Mouse (Mus musculus): ENCODE measurements around the gene Plscr1. TPM values are rescaled to one million over a fixed set of nuclear protein-coding genes. Genes with fewer than 3 reads are reported as not detected.

Plscr1 gene
- polyA plus RNA-seq, 1 experiment from 2014 or later, result 83.5 TPM

GRCm38 (mm10) chr9:92282563-92283171 lies 33.1 kb downstream of the Plscr1 start:
- H3K4me1 ChIP-seq (ENCODE audit: control insufficient read depth, insufficient read depth, low read length), result no peaks in the 10 kb centered on the region
- ATAC-seq (ENCODE audit: low FRiP score, low TSS enrichment), result no peak
- no peak overlapping the region for H3K4me3 ChIP-seq (ENCODE audit: low read length)
- H3K4me2 ChIP-seq (replicated peaks; ENCODE audit: low read depth, low read length), result no peak overlapping the region
- H3K27me3 ChIP-seq (ENCODE audit: control insufficient read depth, insufficient read depth, low read length), result no peaks in the 10 kb centered on the region
- no peak overlapping the region for H3K27ac ChIP-seq (ENCODE audit: low read depth, low read length)
- 48% methylated on average over 7 of the region's 7 CpGs for WGBS
- H3K9ac ChIP-seq (ENCODE audit: low read depth, low read length), result no peak overlapping the region
- H3K9me3 ChIP-seq (ENCODE audit: control insufficient read depth, low read length), result no peaks in the 10 kb centered on the region
- H3K36me3 ChIP-seq (ENCODE audit: control insufficient read depth, insufficient read depth, low read length), result no peaks in the 10 kb centered on the region

GRCm38 (mm10) chr9:92289675-92290074 lies 40.1 kb downstream of the Plscr1 start:
- no peaks in the 10 kb centered on the region for H3K27me3 ChIP-seq (ENCODE audit: control insufficient read depth, insufficient read depth, low read length)
- H3K4me3 ChIP-seq (ENCODE audit: low read length), result no peak overlapping the region
- H3K36me3 ChIP-seq (ENCODE audit: control insufficient read depth, insufficient read depth, low read length), result no peaks in the 10 kb centered on the region
- H3K4me1 ChIP-seq (ENCODE audit: control insufficient read depth, insufficient read depth, low read length), result peaks cover 10% of the 10 kb centered on the region
- no peak overlapping the region for H3K27ac ChIP-seq (ENCODE audit: low read depth, low read length)
- no peaks in the 10 kb centered on the region for H3K9me3 ChIP-seq (ENCODE audit: control insufficient read depth, low read length)
- no peak for ATAC-seq (ENCODE audit: low FRiP score, low TSS enrichment)
- 72% methylated on average over 3 of the region's 3 CpGs for WGBS
- H3K4me2 ChIP-seq (replicated peaks; ENCODE audit: low read depth, low read length), result no peak overlapping the region
- H3K9ac ChIP-seq (ENCODE audit: low read depth, low read length), result no peak overlapping the region

GRCm38 (mm10) chr9:92292169-92292568 lies 42.6 kb downstream of the Plscr1 start:
- H3K27ac ChIP-seq (ENCODE audit: low read depth, low read length), result no peak overlapping the region
- H3K4me1 ChIP-seq (ENCODE audit: control insufficient read depth, insufficient read depth, low read length), result peaks cover 10% of the 10 kb centered on the region
- ATAC-seq (ENCODE audit: low FRiP score, low TSS enrichment), result peak; percentile 98
- no peak overlapping the region for H3K9ac ChIP-seq (ENCODE audit: low read depth, low read length)
- H3K27me3 ChIP-seq (ENCODE audit: control insufficient read depth, insufficient read depth, low read length), result no peaks in the 10 kb centered on the region
- H3K9me3 ChIP-seq (ENCODE audit: control insufficient read depth, low read length), result no peaks in the 10 kb centered on the region
- 54% methylated on average over 2 of the region's 2 CpGs for WGBS
- no peak overlapping the region for H3K4me2 ChIP-seq (replicated peaks; ENCODE audit: low read depth, low read length)
- H3K4me3 ChIP-seq (ENCODE audit: low read length), result no peak overlapping the region
- no peaks in the 10 kb centered on the region for H3K36me3 ChIP-seq (ENCODE audit: control insufficient read depth, insufficient read depth, low read length)

GRCm38 (mm10) chr9:92292922-92293321 lies 43.4 kb downstream of the Plscr1 start:
- no peak overlapping the region for H3K27ac ChIP-seq (ENCODE audit: low read depth, low read length)
- no peaks in the 10 kb centered on the region for H3K27me3 ChIP-seq (ENCODE audit: control insufficient read depth, insufficient read depth, low read length)
- H3K4me3 ChIP-seq (ENCODE audit: low read length), result no peak overlapping the region
- no peak overlapping the region for H3K9ac ChIP-seq (ENCODE audit: low read depth, low read length)
- H3K4me2 ChIP-seq (replicated peaks; ENCODE audit: low read depth, low read length), result no peak overlapping the region
- H3K36me3 ChIP-seq (ENCODE audit: control insufficient read depth, insufficient read depth, low read length), result no peaks in the 10 kb centered on the region
- no peak for ATAC-seq (ENCODE audit: low FRiP score, low TSS enrichment)
- peaks cover 10% of the 10 kb centered on the region for H3K4me1 ChIP-seq (ENCODE audit: control insufficient read depth, insufficient read depth, low read length)
- no peaks in the 10 kb centered on the region for H3K9me3 ChIP-seq (ENCODE audit: control insufficient read depth, low read length)
- WGBS, result 22% methylated on average over 3 of the region's 3 CpGs

GRCm38 (mm10) chr9:92293560-92294548 lies 44.3 kb downstream of the Plscr1 start:
- 84% methylated on average over 2 of the region's 2 CpGs for WGBS
- ATAC-seq (ENCODE audit: low FRiP score, low TSS enrichment), result no peak
- H3K27me3 ChIP-seq (ENCODE audit: control insufficient read depth, insufficient read depth, low read length), result no peaks in the 10 kb centered on the region

GRCm38 (mm10) chr9:92298288-92298687 lies 48.7 kb downstream of the Plscr1 start:
- Histone ChIP-seq H3K27ac (ENCODE audit: low read depth, low read length) (no peak overlapping the region), H3K27me3 (ENCODE audit: control insufficient read depth, insufficient read depth, low read length) (no peaks in the 10 kb centered on the region), H3K9me3 (ENCODE audit: control insufficient read depth, low read length) (no peaks in the 10 kb centered on the region), H3K4me1 (ENCODE audit: control insufficient read depth, insufficient read depth, low read length) (no peaks in the 10 kb centered on the region), H3K9ac (ENCODE audit: low read depth, low read length) (no peak overlapping the region), H3K36me3 (ENCODE audit: control insufficient read depth, insufficient read depth, low read length) (no peaks in the 10 kb centered on the region), H3K4me2 (replicated peaks; ENCODE audit: low read depth, low read length) (no peak overlapping the region), H3K4me3 (ENCODE audit: low read length) (no peak overlapping the region)
- peak; percentile 72; the same call in 1 of the 2 replicates for ATAC-seq (ENCODE audit: low FRiP score, low TSS enrichment)
- 50% methylated on average over 1 of the region's 1 CpGs for WGBS

More at GRCm38 (mm10) chr9:92293560-92294548, 44.3 kb downstream of the Plscr1 start:
- Histone ChIP-seq H3K4me2 (replicated peaks; ENCODE audit: low read depth, low read length) (no peak overlapping the region), H3K36me3 (ENCODE audit: control insufficient read depth, insufficient read depth, low read length) (no peaks in the 10 kb centered on the region), H3K4me1 (ENCODE audit: control insufficient read depth, insufficient read depth, low read length) (peaks cover 10% of the 10 kb centered on the region), H3K27ac (ENCODE audit: low read depth, low read length) (no peak overlapping the region), H3K4me3 (ENCODE audit: low read length) (no peak overlapping the region), H3K9me3 (ENCODE audit: control insufficient read depth, low read length) (no peaks in the 10 kb centered on the region), H3K9ac (ENCODE audit: low read depth, low read length) (no peak overlapping the region)

GRCm38 (mm10) chr9:92301213-92301612 lies 51.7 kb downstream of the Plscr1 start:
- Histone ChIP-seq H3K4me1 (ENCODE audit: control insufficient read depth, insufficient read depth, low read length) (peaks cover 8% of the 10 kb centered on the region; the same call in 1 of the 2 replicates), H3K36me3 (ENCODE audit: control insufficient read depth, insufficient read depth, low read length) (no peaks in the 10 kb centered on the region), H3K27ac (ENCODE audit: low read depth, low read length) (no peak overlapping the region), H3K9ac (ENCODE audit: low read depth, low read length) (no peak overlapping the region), H3K9me3 (ENCODE audit: control insufficient read depth, low read length) (no peaks in the 10 kb centered on the region), H3K27me3 (ENCODE audit: control insufficient read depth, insufficient read depth, low read length) (no peaks in the 10 kb centered on the region), H3K4me2 (replicated peaks; ENCODE audit: low read depth, low read length) (no peak overlapping the region), H3K4me3 (ENCODE audit: low read length) (no peak overlapping the region)
- 67% methylated on average over 3 of the region's 3 CpGs for WGBS
- ATAC-seq (ENCODE audit: low FRiP score, low TSS enrichment), result no peak

GRCm38 (mm10) chr9:92305075-92305474 lies 55.5 kb downstream of the Plscr1 start:
- no peaks in the 10 kb centered on the region for H3K27me3 ChIP-seq (ENCODE audit: control insufficient read depth, insufficient read depth, low read length)
- H3K4me3 ChIP-seq (ENCODE audit: low read length), result no peak overlapping the region
- no peak overlapping the region for H3K4me2 ChIP-seq (replicated peaks; ENCODE audit: low read depth, low read length)
- no peak overlapping the region for H3K9ac ChIP-seq (ENCODE audit: low read depth, low read length)
- H3K27ac ChIP-seq (ENCODE audit: low read depth, low read length), result no peak overlapping the region
- WGBS, result 32% methylated on average over 8 of the region's 8 CpGs
- no peaks in the 10 kb centered on the region for H3K36me3 ChIP-seq (ENCODE audit: control insufficient read depth, insufficient read depth, low read length)
- no peaks in the 10 kb centered on the region for H3K9me3 ChIP-seq (ENCODE audit: control insufficient read depth, low read length)
- peak; percentile 84 for ATAC-seq (ENCODE audit: low FRiP score, low TSS enrichment)
- peaks cover 15% of the 10 kb centered on the region; the same call in 1 of the 2 replicates for H3K4me1 ChIP-seq (ENCODE audit: control insufficient read depth, insufficient read depth, low read length)

Measured in kidney, embryonic 14.5 days (tissue).